ENCODE assay signal across 8 mouse cellular contexts in the genomic region with DNA sequence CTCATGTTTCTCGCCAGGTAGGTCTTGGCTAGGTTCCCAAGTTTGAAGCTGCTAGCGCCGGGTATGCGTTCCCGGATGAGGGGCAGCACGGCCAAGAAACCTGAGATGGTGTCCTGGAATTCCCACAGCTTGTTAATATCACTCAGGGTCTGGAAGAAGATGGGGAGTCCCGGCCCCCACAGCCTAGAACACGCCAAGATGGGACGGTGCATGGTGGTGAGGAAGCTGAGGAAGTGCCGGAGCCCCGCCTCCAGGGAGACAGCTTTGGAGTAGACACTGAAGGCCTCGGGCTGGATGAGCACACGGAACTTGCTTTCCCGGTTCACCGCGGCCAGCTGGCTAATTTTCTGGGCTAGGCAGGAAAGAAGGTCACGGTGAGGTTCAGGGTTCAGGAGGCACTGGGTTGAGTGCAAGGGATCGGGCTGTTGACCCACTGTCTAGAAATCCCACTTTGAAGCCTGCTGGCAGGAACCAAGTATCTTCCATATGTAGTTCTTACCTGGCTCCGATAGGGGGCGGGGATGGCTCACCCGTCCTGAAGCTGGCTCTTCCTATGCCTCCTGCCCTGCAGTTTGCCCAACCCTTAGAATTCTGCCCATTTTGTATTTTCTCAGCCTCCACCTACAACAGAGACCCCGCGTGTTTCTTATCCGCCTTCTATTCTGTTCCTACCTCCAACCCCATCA. TPM values are rescaled to one million over a fixed set of nuclear protein-coding genes. Genes with fewer than 3 reads are reported as not detected.
DNase-seq lines count a peak whose midpoint lies in the region; ATAC-seq and TF ChIP-seq lines count a peak whose summit lies in the region.

No protein-coding gene starts in this region.

- no peaks in the 10 kb centered on the region for H3K4me1 ChIP-seq in forebrain, postnatal 0 days (ENCODE audit: insufficient read depth)
- H3K4me1 ChIP-seq in forebrain, embryonic 13.5 days: peaks cover 9% of the 10 kb centered on the region
- H3K4me1 ChIP-seq in kidney, postnatal 0 days (replicated peaks; ENCODE audit: insufficient read depth, low read length): no peaks in the 10 kb centered on the region
- no peaks in the 10 kb centered on the region for H3K4me1 ChIP-seq in midbrain, postnatal 0 days (ENCODE audit: insufficient read depth, low read length)

- H3K4me2 ChIP-seq in forebrain, postnatal 0 days (ENCODE audit: low read depth): no peak overlapping the region
- no peak overlapping the region for H3K4me2 ChIP-seq in forebrain, embryonic 13.5 days
- H3K4me2 ChIP-seq in kidney, postnatal 0 days (ENCODE audit: low read length): no peak overlapping the region
- no peak overlapping the region for H3K4me2 ChIP-seq in midbrain, postnatal 0 days (ENCODE audit: low read depth, low read length, poor library complexity, severe bottlenecking)

- H3K36me3 ChIP-seq in forebrain, postnatal 0 days (ENCODE audit: insufficient read depth): no peaks in the 10 kb centered on the region; the same call in 1 of the 2 replicates
- peaks cover 10% of the 10 kb centered on the region for H3K36me3 ChIP-seq in forebrain, embryonic 13.5 days (ENCODE audit: poor library complexity, severe bottlenecking)
- peaks cover 39% of the 10 kb centered on the region for H3K36me3 ChIP-seq in kidney, postnatal 0 days (ENCODE audit: insufficient read depth, low read length)
- H3K36me3 ChIP-seq in midbrain, postnatal 0 days (ENCODE audit: insufficient read depth, low read length): no peaks in the 10 kb centered on the region

- H3K27me3 ChIP-seq in forebrain, postnatal 0 days (ENCODE audit: insufficient read depth, low read length): no peaks in the 10 kb centered on the region
- no peaks in the 10 kb centered on the region for H3K27me3 ChIP-seq in forebrain, embryonic 13.5 days
- H3K27me3 ChIP-seq in kidney, postnatal 0 days (ENCODE audit: insufficient read depth, low read length): no peaks in the 10 kb centered on the region
- H3K27me3 ChIP-seq in midbrain, postnatal 0 days (ENCODE audit: insufficient read depth, low read length): no peaks in the 10 kb centered on the region

- no peak for ATAC-seq in forebrain, postnatal 0 days
- ATAC-seq in forebrain, embryonic 13.5 days: no peak
- ATAC-seq in kidney, postnatal 0 days (replicated peaks; ENCODE audit: low FRiP score, low read depth): no peak
- ATAC-seq in midbrain, postnatal 0 days (ENCODE audit: low FRiP score): no peak

- TF ChIP-seq CTCF in forebrain, postnatal 0 days (IDR thresholded peaks at IDR 0.05; ENCODE audit: low read depth): peak; percentile 49
- TF ChIP-seq CTCF in kidney, postnatal 0 days (IDR thresholded peaks at IDR 0.05; ENCODE audit: low read depth): peak; percentile 70
- peak; percentile 48 for TF ChIP-seq CTCF in midbrain, postnatal 0 days (IDR thresholded peaks at IDR 0.05)

- H3K9ac ChIP-seq in forebrain, postnatal 0 days: no peak overlapping the region
- no peak overlapping the region for H3K9ac ChIP-seq in forebrain, embryonic 13.5 days
- H3K9ac ChIP-seq in kidney, postnatal 0 days (ENCODE audit: low read depth, low read length): no peak overlapping the region
- no peak overlapping the region for H3K9ac ChIP-seq in midbrain, postnatal 0 days (replicated peaks; ENCODE audit: low read length, poor library complexity, severe bottlenecking)

- 69% methylated on average over 24 of the region's 24 CpGs for WGBS in forebrain, postnatal 0 days
- WGBS in forebrain, embryonic 13.5 days: 70% methylated on average over 24 of the region's 24 CpGs
- 65% methylated on average over 24 of the region's 24 CpGs for WGBS in kidney, postnatal 0 days
- 76% methylated on average over 24 of the region's 24 CpGs for WGBS in midbrain, postnatal 0 days

- H3K27ac ChIP-seq in forebrain, postnatal 0 days (ENCODE audit: low read depth, low read length): no peak overlapping the region
- no peak overlapping the region for H3K27ac ChIP-seq in forebrain, embryonic 13.5 days
- H3K27ac ChIP-seq in kidney, postnatal 0 days: no peak overlapping the region
- H3K27ac ChIP-seq in midbrain, postnatal 0 days (ENCODE audit: low read depth, low read length): no peak overlapping the region

- no peak overlapping the region for H3K4me3 ChIP-seq in forebrain, postnatal 0 days (ENCODE audit: low read depth, low read length)
- no peak overlapping the region for H3K4me3 ChIP-seq in forebrain, embryonic 13.5 days
- no peak overlapping the region for H3K4me3 ChIP-seq in kidney, postnatal 0 days (replicated peaks; ENCODE audit: low read depth, low read length)
- no peak overlapping the region for H3K4me3 ChIP-seq in midbrain, postnatal 0 days (ENCODE audit: low read depth, low read length)

- no peaks in the 10 kb centered on the region for H3K9me3 ChIP-seq in forebrain, postnatal 0 days (ENCODE audit: low read length)
- no peaks in the 10 kb centered on the region for H3K9me3 ChIP-seq in forebrain, embryonic 13.5 days (replicated peaks)
- no peaks in the 10 kb centered on the region for H3K9me3 ChIP-seq in kidney, postnatal 0 days (replicated peaks; ENCODE audit: low read length)
- H3K9me3 ChIP-seq in midbrain, postnatal 0 days (ENCODE audit: low read length): no peaks in the 10 kb centered on the region

- no peak for DNase-seq in forebrain, postnatal 0 days
- DNase-seq in right cerebral cortex, adult 18-20 months: peak; percentile 37
- no peak for DNase-seq in right cerebral cortex, postnatal 36 days (ENCODE audit: low spot score in 2 of 2)
- DNase-seq in cerebellum, adult 8-10 months: peak; percentile 38
- peak; percentile 74 for DNase-seq in kidney, postnatal 0 days (ENCODE audit: low spot score)
- DNase-seq in midbrain, postnatal 0 days (ENCODE audit: low spot score): no peak
- no peak for DNase-seq in heart, adult 11 months

RNA-seq across cellular contexts. Expression of gene Islr2, which starts 16.2 kb away (rescaled TPM):
- total RNA-seq in forebrain, postnatal 0 days (2014; rRNA removed): 612 and 779 TPM in 2 replicates
- polyA plus RNA-seq in forebrain, postnatal 0 days (2015; fragmentation: Nextera tagmentation; extraction: Ambion mirVana): 54.0 and 58.3 TPM in 2 replicates
- polyA plus RNA-seq in forebrain, embryonic 13.5 days (2015; fragmentation: Nextera tagmentation; extraction: Ambion mirVana): 50.1 and 56.9 TPM in 2 replicates
- polyA plus RNA-seq in kidney, postnatal 0 days (2015; fragmentation: Nextera tagmentation; extraction: Ambion mirVana): 0.04 and 0.13 TPM in 2 replicates
- 233 and 267 TPM in 2 replicates for total RNA-seq in midbrain, postnatal 0 days (2014; rRNA removed)
- polyA plus RNA-seq in midbrain, postnatal 0 days (2015; fragmentation: Nextera tagmentation; extraction: Ambion mirVana): 16.7 and 18.1 TPM in 2 replicates

RNA-seq across cellular contexts. Expression of gene Islr, which starts 16.3 kb away (rescaled TPM):
- 31.0 and 45.8 TPM in 2 replicates for total RNA-seq in forebrain, postnatal 0 days (2014; rRNA removed)
- 27.4 and 32.2 TPM in 2 replicates for polyA plus RNA-seq in forebrain, postnatal 0 days (2015; fragmentation: Nextera tagmentation; extraction: Ambion mirVana)
- 10.0 and 11.2 TPM in 2 replicates for polyA plus RNA-seq in forebrain, embryonic 13.5 days (2015; fragmentation: Nextera tagmentation; extraction: Ambion mirVana)
- 54.0 and 60.4 TPM in 2 replicates for polyA plus RNA-seq in kidney, postnatal 0 days (2015; fragmentation: Nextera tagmentation; extraction: Ambion mirVana)
- total RNA-seq in midbrain, postnatal 0 days (2014; rRNA removed): 55.6 and 68.8 TPM in 2 replicates
- 32.5 and 36.5 TPM in 2 replicates for polyA plus RNA-seq in midbrain, postnatal 0 days (2015; fragmentation: Nextera tagmentation; extraction: Ambion mirVana)

RNA-seq across cellular contexts. Expression of gene Pml, which starts 29.2 kb away (rescaled TPM):
- 3.4 and 4.8 TPM in 2 replicates for total RNA-seq in forebrain, postnatal 0 days (2014; rRNA removed)
- polyA plus RNA-seq in forebrain, postnatal 0 days (2015; fragmentation: Nextera tagmentation; extraction: Ambion mirVana): 2.6 and 3.7 TPM in 2 replicates
- 7.1 and 8.3 TPM in 2 replicates for polyA plus RNA-seq in forebrain, embryonic 13.5 days (2015; fragmentation: Nextera tagmentation; extraction: Ambion mirVana)
- 14.3 and 15.2 TPM in 2 replicates for polyA plus RNA-seq in kidney, postnatal 0 days (2015; fragmentation: Nextera tagmentation; extraction: Ambion mirVana)
- total RNA-seq in midbrain, postnatal 0 days (2014; rRNA removed): 5.6 and 9.0 TPM in 2 replicates
- polyA plus RNA-seq in midbrain, postnatal 0 days (2015; fragmentation: Nextera tagmentation; extraction: Ambion mirVana): 2.9 and 3.2 TPM in 2 replicates

RNA-seq across cellular contexts. Expression of gene Stoml1, which starts 32.6 kb away (rescaled TPM):
- 148 and 149 TPM in 2 replicates for total RNA-seq in forebrain, postnatal 0 days (2014; rRNA removed)
- polyA plus RNA-seq in forebrain, postnatal 0 days (2015; fragmentation: Nextera tagmentation; extraction: Ambion mirVana): 142 and 144 TPM in 2 replicates
- 71.6 and 77.9 TPM in 2 replicates for polyA plus RNA-seq in forebrain, embryonic 13.5 days (2015; fragmentation: Nextera tagmentation; extraction: Ambion mirVana)
- 36.6 and 37.6 TPM in 2 replicates for polyA plus RNA-seq in kidney, postnatal 0 days (2015; fragmentation: Nextera tagmentation; extraction: Ambion mirVana)
- total RNA-seq in midbrain, postnatal 0 days (2014; rRNA removed): 159 and 170 TPM in 2 replicates
- 161 and 172 TPM in 2 replicates for polyA plus RNA-seq in midbrain, postnatal 0 days (2015; fragmentation: Nextera tagmentation; extraction: Ambion mirVana)

Comparison
In these comparisons a context has a peak if more than half of its experiments do, and no peak if none do; other contexts are left out.
1. DNase-seq: peak in right cerebral cortex, adult 18-20 months (single experiment), cerebellum, adult 8-10 months (single experiment) and kidney, postnatal 0 days (single experiment); none in forebrain, postnatal 0 days (single experiment), right cerebral cortex, postnatal 36 days (0 of 2), midbrain, postnatal 0 days (single experiment) and heart, adult 11 months (single experiment).
2. RNA of gene Islr2, which starts 16.2 kb away (polyA plus RNA-seq): 54.0 to 58.3 TPM in forebrain, postnatal 0 days, 50.1 to 56.9 TPM in forebrain, embryonic 13.5 days and 16.7 to 18.1 TPM in midbrain, postnatal 0 days; 0.04 to 0.13 TPM in kidney, postnatal 0 days; every median in the first group is over 10 times any median in the second.
3. Peak in every context shown above with its lines, with median percentiles within 50 percentile points of each other: CTCF ChIP-seq.